Mouse (Mus musculus) MN1 (cell line): ENCODE data around the gene Gabarapl2.

ENCODE experiments used
- DNase-seq: peaks from one replicate; pipeline ENCODE4 v3.0.0-alpha.2; 2016; ENCODE audit warnings: low spot score

Gabarapl2 gene

GRCm38 (mm10) chr8:111940171-111941100, at the start of gene Gabarapl2:
Gene Gabarapl2 (plus strand): TSS chr8:111940703.
- DNase-seq, result peak; percentile 100

- DNase-seq, result no peak
These were observed 49.6 kb upstream of the Gabarapl2 start for GRCm38 (mm10) chr8:111890911-111891303.

GRCm38 (mm10) chr8:111891983-111892382, 48.5 kb upstream of the Gabarapl2 start:
- DNase-seq, result no peak

- no peak for DNase-seq
These were observed 47.9 kb upstream of the Gabarapl2 start for GRCm38 (mm10) chr8:111892615-111893014.

- no peak for DNase-seq
These were observed 45.5 kb upstream of the Gabarapl2 start for GRCm38 (mm10) chr8:111894955-111895354.

- no peak for DNase-seq
These were observed 41.9 kb upstream of the Gabarapl2 start for GRCm38 (mm10) chr8:111898586-111898985.

GRCm38 (mm10) chr8:111902080-111902479, 38.4 kb upstream of the Gabarapl2 start:
- no peak for DNase-seq

- no peak for DNase-seq
These were observed 34.9 kb upstream of the Gabarapl2 start for GRCm38 (mm10) chr8:111905500-111906121.

- DNase-seq, result no peak
These were observed 30.7 kb upstream of the Gabarapl2 start, which contains the start of gene Chst5 for GRCm38 (mm10) chr8:111909621-111910450. Gene Chst5 (minus strand): TSS chr8:111910447.

- DNase-seq, result no peak
These were observed 28.9 kb upstream of the Gabarapl2 start for GRCm38 (mm10) chr8:111911572-111911971.

GRCm38 (mm10) chr8:111912860-111913432, 27.6 kb upstream of the Gabarapl2 start:
- DNase-seq, result no peak

GRCm38 (mm10) chr8:111919663-111920062, 20.8 kb upstream of the Gabarapl2 start:
- DNase-seq, result no peak

GRCm38 (mm10) chr8:111920971-111921370, 19.5 kb upstream of the Gabarapl2 start:
- DNase-seq, result no peak

- DNase-seq, result peak; percentile 76
These were observed 17.1 kb upstream of the Gabarapl2 start for GRCm38 (mm10) chr8:111923383-111923804.

- no peak for DNase-seq
These were observed 15.5 kb upstream of the Gabarapl2 start for GRCm38 (mm10) chr8:111924976-111925375.

- DNase-seq, result no peak
These were observed 10.7 kb upstream of the Gabarapl2 start for GRCm38 (mm10) chr8:111929648-111930344.

- no peak for DNase-seq
These were observed 8.8 kb upstream of the Gabarapl2 start for GRCm38 (mm10) chr8:111931721-111932120.

GRCm38 (mm10) chr8:111932580-111933336, 7.7 kb upstream of the Gabarapl2 start:
- DNase-seq, result peak; percentile 88

- peak; percentile 98 for DNase-seq
These were observed 7.0 kb upstream of the Gabarapl2 start, which contains the start of gene Tmem231 for GRCm38 (mm10) chr8:111933348-111934076. Gene Tmem231 (minus strand): TSS chr8:111933881.

GRCm38 (mm10) chr8:111934201-111934600, 6.3 kb upstream of the Gabarapl2 start:
- no peak for DNase-seq
